Mouse (Mus musculus) intestine, postnatal 0 days (tissue): ENCODE results near the gene Eif5b. TPM values are rescaled to one million over a fixed set of nuclear protein-coding genes. Genes with fewer than 3 reads are reported as not detected.

Experiments used
- ATAC-seq: fragments of 200-750 bp; cut with Nextera tagmentation; 2 replicates; pipeline ENCODE4 v1.8.0; 2017; ENCODE audit warnings: mild to moderate bottlenecking, moderate TSS enrichment, moderate library complexity
- H3K27ac ChIP-seq: fragments of 300-500 bp; sonication (generic); 2 replicates; pipeline ENCODE4 v1.5.1; 2014; ENCODE audit warnings: mild to moderate bottlenecking, low read depth, low read length, moderate library complexity
- H3K27me3 ChIP-seq: fragments of 300-500 bp; sonication (generic); replicated peaks from 2 replicates; pipeline ENCODE4 v1.6.1; 2014; ENCODE audit warnings: low read length, mixed read lengths; ENCODE audit not compliant: control insufficient read depth, insufficient read depth
- H3K36me3 ChIP-seq: fragments of 300-500 bp; sonication (generic); 2 replicates; pipeline ENCODE4 v1.6.1; 2014; ENCODE audit warnings: mild to moderate bottlenecking, moderate library complexity; ENCODE audit not compliant: control insufficient read depth, insufficient read depth
- H3K4me1 ChIP-seq: fragments of 300-500 bp; sonication (generic); replicated peaks from 2 replicates; pipeline ENCODE4 v1.6.1; 2014; ENCODE audit warnings: antibody characterized with exemption, low read length, mixed read lengths; ENCODE audit not compliant: control insufficient read depth, insufficient read depth
- H3K4me2 ChIP-seq: fragments of 300-500 bp; sonication (generic); replicated peaks from 2 replicates; pipeline ENCODE4 v1.6.1; 2014; ENCODE audit warnings: low read depth, mild to moderate bottlenecking, moderate library complexity
- H3K4me3 ChIP-seq: fragments of 300-500 bp; sonication (generic); 2 replicates; pipeline ENCODE4 v1.5.1; 2014; ENCODE audit warnings: low read depth, low read length
- H3K9ac ChIP-seq: fragments of 300-500 bp; sonication (generic); 2 replicates; pipeline ENCODE4 v1.6.1; 2014; ENCODE audit warnings: mild to moderate bottlenecking, low read depth, low read length
- H3K9me3 ChIP-seq: fragments of 300-500 bp; sonication (generic); 2 replicates; pipeline ENCODE4 v1.6.1; 2016; ENCODE audit warnings: mixed run types; ENCODE audit not compliant: control insufficient read depth
- CTCF ChIP-seq: sonication (generic); IDR thresholded peaks from 2 replicates; pipeline ENCODE4 v1.5.1; 2016; ENCODE audit warnings: low read depth, mild to moderate bottlenecking, control low read depth, antibody characterized with exemption, moderate library complexity
- WGBS: fragments of 180-500 bp; shearing (Covaris S2); extraction: QIAGEN DNeasy Blood & Tissue Kit; methylation state at CpG from one replicate; pipeline ENCODE4 v1.1.7; 2014; 5-methylcytosine and 5-hydroxymethylcytosine counted together
- polyA plus RNA-seq: library from polyadenylated mRNA; unstranded; fragments of >200 nt; fragmentation: Nextera tagmentation; extraction: Ambion mirVana; gene quantifications from 2 replicates; pipeline ENCODE4 v1.2.1, GENCODE M21; 2015

Gene Eif5b
- polyA plus RNA-seq, 1 experiment from 2014 or later = 14.8 TPM

- Histone ChIP-seq H3K36me3 (no peaks in the 10 kb centered on the region), H3K4me3 (no peak overlapping the region), H3K4me1 (0 out of 2 replicates have a peak, but pooled peaks cover 4% of the 10 kb centered on the region), H3K27me3 (no peaks in the 10 kb centered on the region), H3K9me3 (no peaks in the 10 kb centered on the region), H3K27ac (no peak overlapping the region), H3K9ac (no peak overlapping the region), H3K4me2 (no peak overlapping the region)
- 89% methylated on average over 3 of the region's 3 CpGs for WGBS
- TF ChIP-seq CTCF = no peak
- no peak for ATAC-seq
Observed at GRCm38 (mm10) chr1:38012104-38012503, 14.3 kb downstream of the Eif5b start.

GRCm38 (mm10) chr1:38012509-38012908, 14.7 kb downstream of the Eif5b start:
- Histone ChIP-seq H3K9me3 (no peaks in the 10 kb centered on the region), H3K4me2 (no peak overlapping the region), H3K9ac (no peak overlapping the region), H3K27me3 (no peaks in the 10 kb centered on the region), H3K27ac (no peak overlapping the region), H3K4me1 (0 out of 2 replicates have a peak, but pooled peaks cover 4% of the 10 kb centered on the region), H3K4me3 (no peak overlapping the region), H3K36me3 (no peaks in the 10 kb centered on the region)
- no peak for TF ChIP-seq CTCF
- ATAC-seq = no peak

- ATAC-seq = no peak
- Histone ChIP-seq H3K36me3 (peaks cover 15% of the 10 kb centered on the region), H3K4me2 (no peak overlapping the region), H3K27me3 (no peaks in the 10 kb centered on the region), H3K4me1 (0 out of 2 replicates have a peak, but pooled peaks cover 4% of the 10 kb centered on the region), H3K9me3 (no peaks in the 10 kb centered on the region), H3K9ac (no peak overlapping the region), H3K4me3 (no peak overlapping the region), H3K27ac (no peak overlapping the region)
- WGBS = 97% methylated on average over 2 of the region's 2 CpGs
- no peak for TF ChIP-seq CTCF
Observed at GRCm38 (mm10) chr1:38014551-38015203, 16.9 kb downstream of the Eif5b start.

- Histone ChIP-seq H3K27ac (no peak overlapping the region), H3K36me3 (peaks cover 41% of the 10 kb centered on the region), H3K4me3 (no peak overlapping the region), H3K27me3 (no peaks in the 10 kb centered on the region), H3K9me3 (no peaks in the 10 kb centered on the region), H3K4me1 (no peaks in the 10 kb centered on the region), H3K4me2 (no peak overlapping the region), H3K9ac (no peak overlapping the region)
- no peak for TF ChIP-seq CTCF
- WGBS = 89% methylated on average over 7 of the region's 7 CpGs
- ATAC-seq = no peak
Observed at GRCm38 (mm10) chr1:38027301-38027700, 29.5 kb downstream of the Eif5b start.

- Histone ChIP-seq H3K4me2 (no peak overlapping the region), H3K9me3 (no peaks in the 10 kb centered on the region), H3K36me3 (peaks cover 48% of the 10 kb centered on the region), H3K27me3 (no peaks in the 10 kb centered on the region), H3K4me1 (no peaks in the 10 kb centered on the region), H3K4me3 (no peak overlapping the region), H3K27ac (no peak overlapping the region), H3K9ac (no peak overlapping the region)
- TF ChIP-seq CTCF = no peak
- no peak for ATAC-seq
- WGBS = 73% methylated on average over 5 of the region's 5 CpGs
Observed at GRCm38 (mm10) chr1:38031391-38031790, 33.6 kb downstream of the Eif5b start.

- Histone ChIP-seq H3K4me2 (no peak overlapping the region), H3K36me3 (peaks cover 82% of the 10 kb centered on the region), H3K9ac (no peak overlapping the region), H3K9me3 (no peaks in the 10 kb centered on the region), H3K4me1 (no peaks in the 10 kb centered on the region), H3K27me3 (no peaks in the 10 kb centered on the region), H3K4me3 (no peak overlapping the region), H3K27ac (no peak overlapping the region)
- no peak for TF ChIP-seq CTCF
- ATAC-seq = no peak
- 89% methylated on average over 4 of the region's 4 CpGs for WGBS
Observed at GRCm38 (mm10) chr1:38035521-38035920, 37.7 kb downstream of the Eif5b start.

GRCm38 (mm10) chr1:38037375-38037774, 39.6 kb downstream of the Eif5b start:
- H3K9me3 ChIP-seq = no peaks in the 10 kb centered on the region
- H3K4me3 ChIP-seq = no peak overlapping the region
- no peak overlapping the region for H3K27ac ChIP-seq
- peaks cover 86% of the 10 kb centered on the region for H3K36me3 ChIP-seq
- H3K27me3 ChIP-seq = no peaks in the 10 kb centered on the region
- no peaks in the 10 kb centered on the region for H3K4me1 ChIP-seq
- TF ChIP-seq CTCF = no peak
- WGBS = 92% methylated on average over 5 of the region's 5 CpGs
- H3K9ac ChIP-seq = no peak overlapping the region
- ATAC-seq = no peak
- no peak overlapping the region for H3K4me2 ChIP-seq
